Mouse (Mus musculus) embryonic facial prominence, embryonic 11.5 days (tissue): ENCODE data around the gene Phldb3. TPM values are rescaled to one million over a fixed set of nuclear protein-coding genes. Genes with fewer than 3 reads are reported as not detected.

Experiments used
- ATAC-seq: fragments of 200-750 bp; cut with Nextera tagmentation; replicated peaks from 2 replicates; pipeline ENCODE4 v1.8.0; 2017; ENCODE audit warnings: low read depth; ENCODE audit not compliant: insufficient number of reproducible peaks, low FRiP score, low TSS enrichment
- DNase-seq: peaks from one replicate; pipeline ENCODE4 v3.0.0-alpha.2; 2015; ENCODE audit warnings: low spot score
- H3K27ac ChIP-seq: fragments of 300-500 bp; sonication (generic); replicated peaks from 2 replicates; pipeline ENCODE4 v1.5.1; 2014; ENCODE audit warnings: mild to moderate bottlenecking, low read depth, low read length, control low read depth
- H3K27me3 ChIP-seq: fragments of 300-500 bp; sonication (generic); 2 replicates; pipeline ENCODE4 v1.6.1; 2014; ENCODE audit warnings: mild to moderate bottlenecking, low read length, moderate library complexity, mixed read lengths; ENCODE audit not compliant: control insufficient read depth, insufficient read depth
- H3K36me3 ChIP-seq: fragments of 300-500 bp; sonication (generic); replicated peaks from 2 replicates; pipeline ENCODE4 v1.6.1; 2014; ENCODE audit warnings: low read depth, mild to moderate bottlenecking, low read length, moderate library complexity, mixed read lengths; ENCODE audit not compliant: control insufficient read depth, insufficient read depth
- H3K4me1 ChIP-seq: fragments of 300-500 bp; sonication (generic); 2 replicates; pipeline ENCODE4 v1.6.1; 2014; ENCODE audit warnings: low read length, mixed read lengths; ENCODE audit not compliant: control insufficient read depth, insufficient read depth
- H3K4me2 ChIP-seq: fragments of 300-500 bp; sonication (generic); 2 replicates; pipeline ENCODE4 v1.6.1; 2014; ENCODE audit warnings: low read depth, mild to moderate bottlenecking, control low read depth, low read length, moderate library complexity
- H3K4me3 ChIP-seq: fragments of 300-500 bp; sonication (generic); 2 replicates; pipeline ENCODE4 v1.5.1; 2014; ENCODE audit warnings: low read depth, low read length, control low read depth
- H3K9ac ChIP-seq: fragments of 300-500 bp; sonication (generic); replicated peaks from 2 replicates; pipeline ENCODE4 v1.6.1; 2014; ENCODE audit warnings: mild to moderate bottlenecking, control low read depth, low read length
- H3K9me3 ChIP-seq: fragments of 300-500 bp; sonication (generic); replicated peaks from 2 replicates; pipeline ENCODE4 v1.6.1; 2016; ENCODE audit warnings: mild to moderate bottlenecking, low read length, inconsistent platforms, mixed read lengths; ENCODE audit not compliant: control insufficient read depth
- WGBS: fragments of 180-500 bp; shearing (Covaris S2); extraction: QIAGEN DNeasy Blood & Tissue Kit; methylation state at CpG from one replicate; pipeline ENCODE4 v1.1.7; 2014; 5-methylcytosine and 5-hydroxymethylcytosine counted together
- polyA plus RNA-seq: library from polyadenylated mRNA; unstranded; fragments of >200 nt; fragmentation: Nextera tagmentation; extraction: Ambion mirVana; gene quantifications from 2 replicates; pipeline ENCODE4 v1.2.1, GENCODE M21; 2014

Phldb3 gene
- polyA plus RNA-seq, 1 experiment from 2014 or later: 0.10 TPM

DNA sequence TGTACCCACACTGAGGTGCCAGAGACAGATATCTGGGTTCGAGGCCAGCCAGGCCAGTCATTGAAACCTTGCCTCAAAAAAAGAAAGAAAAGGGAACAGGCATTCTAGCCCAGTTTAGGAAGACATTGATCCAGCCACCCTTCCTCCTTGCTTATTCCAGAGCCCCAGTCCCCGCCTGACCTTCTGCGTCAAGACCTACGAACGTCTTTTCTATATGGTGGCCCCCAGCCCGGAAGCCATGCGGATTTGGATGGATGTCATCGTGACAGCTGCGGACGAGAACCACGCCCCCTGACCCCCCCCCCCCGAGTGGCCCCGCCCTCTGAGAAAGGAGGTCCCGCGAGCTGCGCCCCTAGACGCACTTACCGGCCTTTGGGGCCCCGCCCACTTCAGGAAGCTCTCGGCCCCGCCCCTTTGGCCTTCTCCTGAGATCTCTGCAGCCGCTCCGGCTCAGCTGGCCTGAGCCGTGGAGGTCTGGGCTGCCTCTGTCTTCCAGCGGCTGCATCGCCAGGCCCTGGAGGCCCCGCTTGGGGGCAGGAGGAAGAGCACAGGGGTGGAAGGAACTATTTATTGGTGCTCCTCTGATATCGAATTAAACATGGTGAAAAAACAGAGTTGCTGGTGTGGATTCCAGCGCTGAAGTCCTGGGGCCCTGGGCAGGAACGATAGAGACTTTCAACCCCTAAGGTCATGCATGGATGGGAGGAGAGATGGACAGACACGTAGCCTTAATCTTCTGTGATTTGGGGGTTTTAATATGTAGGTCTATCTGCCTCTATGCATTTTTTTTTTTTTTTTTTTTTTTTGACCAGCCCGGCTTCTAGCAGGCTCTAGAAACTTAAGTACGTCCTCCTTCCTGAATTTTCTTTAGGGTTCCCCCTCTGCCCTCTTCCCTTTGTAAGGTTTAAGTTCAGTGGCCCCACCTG, 18.4 kb downstream of the Phldb3 start:
- Histone ChIP-seq H3K4me3 (peak overlapping the region; percentile 16), H3K27ac (no peak overlapping the region; the same call in 1 of the 2 replicates), H3K4me2 (peak overlapping the region; percentile 60), H3K9ac (peak overlapping the region; percentile 59), H3K27me3 (no peaks in the 10 kb centered on the region), H3K9me3 (no peaks in the 10 kb centered on the region), H3K36me3 (no peaks in the 10 kb centered on the region), H3K4me1 (no peaks in the 10 kb centered on the region)
- DNase-seq (peak; percentile 89), ATAC-seq (peak; percentile 80)
- WGBS: 9% methylated on average over 30 of the region's 33 CpGs

DNA sequence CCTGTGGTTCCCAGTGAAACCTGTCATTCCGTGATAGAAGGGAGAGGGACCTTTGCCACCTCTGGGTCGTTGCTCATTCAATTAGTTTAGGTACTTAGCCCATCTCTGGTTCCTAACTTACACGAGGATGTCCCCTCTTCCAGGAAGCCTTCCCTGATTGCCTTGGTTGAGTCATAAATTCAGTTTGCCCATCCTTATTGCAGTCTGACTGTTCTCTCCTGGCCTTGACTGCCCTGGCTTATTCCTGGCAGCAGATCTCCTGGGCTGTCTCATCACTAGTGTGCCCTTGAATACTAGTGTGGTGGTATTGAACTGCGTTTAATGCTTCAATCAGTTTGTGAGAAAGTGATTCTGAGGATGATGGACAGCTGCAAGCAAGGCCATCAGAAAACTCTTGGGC, 19.1 kb downstream of the Phldb3 start:
- DNase-seq (no peak), ATAC-seq (no peak)
- WGBS: 67% methylated on average over 4 of the region's 4 CpGs
- Histone ChIP-seq H3K27ac (no peak overlapping the region), H3K4me3 (no peak overlapping the region), H3K9me3 (no peaks in the 10 kb centered on the region), H3K36me3 (no peaks in the 10 kb centered on the region), H3K4me2 (no peak overlapping the region), H3K9ac (no peak overlapping the region), H3K27me3 (no peaks in the 10 kb centered on the region), H3K4me1 (no peaks in the 10 kb centered on the region)

DNA sequence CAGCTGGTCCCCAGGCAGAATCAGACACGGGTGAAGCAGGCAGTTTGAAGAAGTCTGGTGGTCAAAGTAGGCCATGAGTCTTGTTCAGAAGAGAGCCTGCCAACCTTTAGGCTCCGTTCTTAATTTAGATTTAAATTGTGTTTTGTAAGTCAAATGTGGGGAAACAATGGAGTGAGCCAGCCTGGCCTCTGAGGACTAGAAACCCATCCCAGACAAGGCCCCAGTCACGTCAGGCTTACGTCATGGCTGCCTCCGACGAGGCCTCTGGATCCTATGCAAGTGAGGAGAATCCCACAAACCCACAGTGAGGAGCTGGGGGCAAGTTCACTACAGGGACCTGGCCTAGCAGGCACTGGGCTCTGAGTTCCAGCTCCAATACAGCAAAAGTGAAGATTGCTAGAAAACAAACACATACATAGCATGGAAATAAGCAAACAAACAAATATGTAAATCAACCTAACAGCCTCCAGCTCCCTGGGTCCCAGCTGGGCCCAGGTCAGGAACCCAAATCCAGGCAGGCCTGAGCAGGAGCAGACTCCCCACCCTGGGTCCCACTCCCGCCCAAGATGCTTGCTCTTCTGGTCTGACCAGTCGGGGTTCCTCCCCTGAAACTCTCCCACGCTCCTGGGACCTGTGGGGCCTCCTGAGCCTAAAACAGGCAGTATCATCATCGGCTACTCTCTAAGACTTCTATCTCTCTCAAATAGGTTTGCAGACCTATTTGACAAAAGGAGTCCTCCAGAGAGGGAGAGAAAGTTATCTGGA, 19.7 kb downstream of the Phldb3 start:
- DNase-seq (no peak), ATAC-seq (no peak)
- Histone ChIP-seq H3K4me1 (no peaks in the 10 kb centered on the region), H3K36me3 (no peaks in the 10 kb centered on the region), H3K27me3 (no peaks in the 10 kb centered on the region), H3K4me3 (no peak overlapping the region), H3K9me3 (no peaks in the 10 kb centered on the region), H3K27ac (no peak overlapping the region), H3K9ac (no peak overlapping the region), H3K4me2 (no peak overlapping the region)
- WGBS: 68% methylated on average over 10 of the region's 10 CpGs

GRCm38 (mm10) chr7:24636264-24636663, 25.7 kb downstream of the Phldb3 start, which contains the start of gene Lypd3:
Gene Lypd3 (plus strand): TSS chr7:24636550.
- ATAC-seq: no peak; the same call in 1 of the 2 replicates

GRCm38 (mm10) chr7:24637046-24637445, 26.5 kb downstream of the Phldb3 start:
- no peak overlapping the region for H3K9ac ChIP-seq
- ATAC-seq (peak; percentile 44), DNase-seq (no peak)
- peak overlapping the region; percentile 18; the same call in 1 of the 2 replicates for H3K4me3 ChIP-seq
- H3K9me3 ChIP-seq: no peaks in the 10 kb centered on the region
- under 1% methylated on average over 18 of the region's 18 CpGs for WGBS
- peaks cover 3% of the 10 kb centered on the region; the same call in 1 of the 2 replicates for H3K4me1 ChIP-seq
- no peaks in the 10 kb centered on the region for H3K36me3 ChIP-seq
- H3K4me2 ChIP-seq: peak overlapping the region; percentile 29
- peaks cover 46% of the 10 kb centered on the region for H3K27me3 ChIP-seq
- H3K27ac ChIP-seq: no peak overlapping the region

More at GRCm38 (mm10) chr7:24636264-24636663, 25.7 kb downstream of the Phldb3 start, which contains the start of gene Lypd3:
- Histone ChIP-seq H3K4me3 (peak within 1 kb of the TSS; percentile 18; the same call in 1 of the 2 replicates), H3K36me3 (no peaks in the 10 kb centered on the region), H3K27ac (no peak within 1 kb of the TSS), H3K9me3 (no peaks in the 10 kb centered on the region), H3K4me1 (peaks cover 3% of the 10 kb centered on the region; the same call in 1 of the 2 replicates), H3K9ac (no peak within 1 kb of the TSS), H3K27me3 (peaks cover 46% of the 10 kb centered on the region), H3K4me2 (peak within 1 kb of the TSS; percentile 29)
- WGBS: 14% methylated on average over 15 of the region's 15 CpGs
- no peak for DNase-seq

DNA sequence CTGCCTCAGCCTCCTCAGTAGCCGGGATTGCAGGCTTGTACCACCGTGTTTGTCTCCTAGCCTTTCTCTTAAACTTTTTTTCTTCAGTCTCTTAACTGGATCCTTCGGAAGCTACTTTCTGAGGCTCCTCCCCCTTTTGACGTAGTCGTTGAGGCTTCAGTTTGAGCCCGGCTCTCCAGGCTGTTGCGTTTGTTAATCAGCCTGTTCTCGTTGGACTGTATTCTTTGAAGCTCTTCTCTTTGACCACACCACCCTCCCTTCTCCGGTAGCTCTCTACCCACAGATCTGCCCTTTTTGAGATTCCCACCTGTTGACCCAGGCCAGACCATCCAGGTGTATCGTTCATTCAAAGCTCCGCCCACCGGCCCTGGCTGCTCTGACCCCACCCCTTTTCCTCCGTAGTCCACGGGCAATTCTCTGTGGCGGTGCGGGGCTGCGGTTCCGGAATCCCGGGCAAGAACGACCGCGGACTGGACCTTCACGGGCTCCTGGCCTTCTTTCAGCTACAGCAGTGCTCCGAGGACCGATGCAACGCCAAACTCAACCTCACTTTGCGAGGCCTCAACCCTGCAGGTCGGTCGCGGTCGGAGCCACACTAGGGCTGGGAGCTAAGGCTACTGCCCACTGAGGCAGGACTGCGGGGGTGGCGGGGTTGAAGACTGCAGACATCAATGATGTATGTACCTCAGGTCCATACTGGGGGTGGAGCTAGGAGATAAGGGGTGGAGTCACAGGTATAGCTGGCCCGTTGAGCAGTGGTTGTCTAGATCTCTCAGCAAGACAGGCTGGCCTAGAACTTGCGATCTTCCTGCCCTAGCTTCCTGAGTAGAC, 27.7 kb downstream of the Phldb3 start:
- H3K9me3 ChIP-seq: no peaks in the 10 kb centered on the region
- H3K4me3 ChIP-seq: peak overlapping the region; percentile 19
- H3K4me2 ChIP-seq: peak overlapping the region; percentile 46
- H3K9ac ChIP-seq: no peak overlapping the region
- peaks cover 46% of the 10 kb centered on the region for H3K27me3 ChIP-seq
- no peaks in the 10 kb centered on the region for H3K36me3 ChIP-seq
- DNase-seq: peak; percentile 48
- no peak; the same call in 1 of the 2 replicates for ATAC-seq
- 2% methylated on average over 35 of the region's 35 CpGs for WGBS
- peaks cover 3% of the 10 kb centered on the region; the same call in 1 of the 2 replicates for H3K4me1 ChIP-seq
- H3K27ac ChIP-seq: no peak overlapping the region

- DNase-seq: no peak
- H3K9me3 ChIP-seq: no peaks in the 10 kb centered on the region
- peaks cover 3% of the 10 kb centered on the region; the same call in 1 of the 2 replicates for H3K4me1 ChIP-seq
- H3K27me3 ChIP-seq: peaks cover 46% of the 10 kb centered on the region
- ATAC-seq: no peak
- H3K27ac ChIP-seq: no peak overlapping the region
- no peaks in the 10 kb centered on the region for H3K36me3 ChIP-seq
- 65% methylated on average over 13 of the region's 13 CpGs for WGBS
- H3K4me2 ChIP-seq: no peak overlapping the region
- H3K4me3 ChIP-seq: no peak overlapping the region
- H3K9ac ChIP-seq: no peak overlapping the region
These were observed 29.9 kb downstream of the Phldb3 start for GRCm38 (mm10) chr7:24640450-24640849.
